Mouse (Mus musculus) ES-Bruce4 (cell line): Measurements from ENCODE around the gene Dock6. TPM values are rescaled to one million over a fixed set of nuclear protein-coding genes. Genes with fewer than 3 reads are reported as not detected.

Experiments used
- H3K27ac ChIP-seq: 2 replicates; pipeline ENCODE4 v1.5.1; 2012; ENCODE audit warnings: low read length, inconsistent platforms; ENCODE audit not compliant: insufficient read depth
- H3K27me3 ChIP-seq: 2 replicates; pipeline ENCODE4 v1.6.1; 2012; ENCODE audit warnings: mild to moderate bottlenecking, low read length, inconsistent platforms; ENCODE audit not compliant: control insufficient read depth, poor library complexity, insufficient read depth, severe bottlenecking
- H3K36me3 ChIP-seq: 2 replicates; pipeline ENCODE4 v1.6.1; 2012; ENCODE audit warnings: inconsistent platforms, mild to moderate bottlenecking, low read length, moderate library complexity; ENCODE audit not compliant: control insufficient read depth, poor library complexity, insufficient read depth, severe bottlenecking
- H3K4me1 ChIP-seq: one replicate; pipeline ENCODE4 v1.8.1; 2011; ENCODE audit warnings: low read length; ENCODE audit not compliant: control insufficient read depth, insufficient read depth
- H3K4me3 ChIP-seq: 2 replicates; pipeline ENCODE4 v1.5.1; 2011; ENCODE audit warnings: low read depth, mild to moderate bottlenecking, low read length
- H3K9ac ChIP-seq: 2 replicates; pipeline ENCODE4 v1.6.1; 2012; ENCODE audit warnings: low read depth, mild to moderate bottlenecking, inconsistent platforms; ENCODE audit not compliant: poor library complexity, severe bottlenecking
- H3K9me3 ChIP-seq: replicated peaks from 2 replicates; pipeline ENCODE4 v1.6.1; 2012; ENCODE audit warnings: mild to moderate bottlenecking, low read length, inconsistent platforms; ENCODE audit not compliant: control insufficient read depth, poor library complexity, insufficient read depth, severe bottlenecking
- CTCF ChIP-seq: IDR thresholded peaks from one replicate; pipeline ENCODE4 v1.8.1; 2011; ENCODE audit warnings: low read depth, low read length
- EP300 ChIP-seq: IDR thresholded peaks from 2 replicates; pipeline ENCODE4 v1.6.1; 2011; ENCODE audit warnings: low read depth, low read length; ENCODE audit not compliant: insufficient read depth
- POLR2A ChIP-seq: IDR thresholded peaks from one replicate; pipeline ENCODE4 v1.8.1; 2011; ENCODE audit warnings: low read length; ENCODE audit not compliant: insufficient read depth
- polyA plus RNA-seq: library from polyadenylated mRNA; stranded (reverse); fragments of >200 nt; gene quantifications from 2 replicates; pipeline ENCODE4 v1.2.4, GENCODE M21; 2011; ENCODE audit warnings: low read depth; ENCODE audit not compliant: missing spikeins, insufficient read depth, insufficient read length

The Dock6 gene
- polyA plus RNA-seq, 1 experiment = 74.9 TPM

- Histone ChIP-seq H3K4me1 (peaks cover 5% of the 10 kb centered on the region), H3K9ac (no peak overlapping the region), H3K4me3 (no peak overlapping the region), H3K27ac (no peak overlapping the region), H3K9me3 (no peaks in the 10 kb centered on the region), H3K27me3 (no peaks in the 10 kb centered on the region), H3K36me3 (peaks cover 24% of the 10 kb centered on the region)
- no peak for TF ChIP-seq POLR2A
- TF ChIP-seq CTCF = no peak
- TF ChIP-seq EP300 = no peak
Observed at GRCm38 (mm10) chr9:21831558-21832240, 20.7 kb downstream of the Dock6 start.

- Histone ChIP-seq H3K4me3 (no peak overlapping the region), H3K9ac (no peak overlapping the region), H3K27me3 (no peaks in the 10 kb centered on the region), H3K9me3 (no peaks in the 10 kb centered on the region), H3K27ac (no peak overlapping the region), H3K36me3 (peaks cover 18% of the 10 kb centered on the region), H3K4me1 (peaks cover 5% of the 10 kb centered on the region)
- no peak for TF ChIP-seq EP300
- TF ChIP-seq CTCF = no peak
- TF ChIP-seq POLR2A = no peak
Observed at GRCm38 (mm10) chr9:21830936-21831335, 21.5 kb downstream of the Dock6 start.

DNA sequence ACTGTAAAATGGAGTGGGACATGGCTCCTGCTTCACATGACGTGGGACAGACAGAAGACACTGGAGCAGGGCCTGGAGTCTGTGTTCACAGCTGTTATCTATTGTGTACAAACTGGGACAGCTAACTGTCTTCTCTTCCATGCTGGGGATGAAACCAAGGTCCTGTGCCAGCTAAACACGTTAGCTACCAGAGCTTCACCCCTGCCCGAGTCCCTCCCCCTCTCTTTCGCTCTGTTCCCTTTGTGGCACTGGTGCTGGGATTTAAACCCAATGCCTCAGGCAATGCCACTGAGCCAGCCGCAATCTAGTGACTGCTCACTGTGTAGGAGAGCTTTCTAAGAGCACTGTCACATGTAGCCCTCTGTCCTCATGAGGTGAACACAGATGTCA is 22.0 kb downstream of the Dock6 start:
- TF ChIP-seq EP300 = no peak
- no peak for TF ChIP-seq CTCF
- no peak for TF ChIP-seq POLR2A
- Histone ChIP-seq H3K9me3 (no peaks in the 10 kb centered on the region), H3K4me3 (no peak overlapping the region), H3K4me1 (peaks cover 2% of the 10 kb centered on the region), H3K9ac (no peak overlapping the region), H3K27me3 (no peaks in the 10 kb centered on the region), H3K27ac (no peak overlapping the region), H3K36me3 (peaks cover 13% of the 10 kb centered on the region)

- H3K4me3 ChIP-seq = no peak overlapping the region
- H3K27me3 ChIP-seq = no peaks in the 10 kb centered on the region
- no peak overlapping the region for H3K27ac ChIP-seq
- no peak overlapping the region for H3K9ac ChIP-seq
- H3K4me1 ChIP-seq = peaks cover 2% of the 10 kb centered on the region
- TF ChIP-seq EP300 = no peak
- TF ChIP-seq CTCF = no peak
- TF ChIP-seq POLR2A = no peak
- H3K36me3 ChIP-seq = peaks cover 12% of the 10 kb centered on the region; the same call in 1 of the 2 replicates
- H3K9me3 ChIP-seq = no peaks in the 10 kb centered on the region
Observed at GRCm38 (mm10) chr9:21829834-21830460, 22.5 kb downstream of the Dock6 start.

GRCm38 (mm10) chr9:21824366-21824765 is 28.1 kb downstream of the Dock6 start:
- no peak overlapping the region for H3K4me3 ChIP-seq
- TF ChIP-seq POLR2A (no peak), CTCF (no peak), EP300 (no peak)
- H3K9me3 ChIP-seq = no peaks in the 10 kb centered on the region
- H3K27ac ChIP-seq = no peak overlapping the region
- H3K27me3 ChIP-seq = no peaks in the 10 kb centered on the region
- peaks cover 2% of the 10 kb centered on the region for H3K4me1 ChIP-seq
- no peak overlapping the region for H3K9ac ChIP-seq
- H3K36me3 ChIP-seq = peaks cover 13% of the 10 kb centered on the region

- Histone ChIP-seq H3K4me1 (peaks cover 2% of the 10 kb centered on the region), H3K4me3 (no peak overlapping the region), H3K36me3 (peaks cover 13% of the 10 kb centered on the region), H3K27ac (no peak overlapping the region), H3K9ac (no peak overlapping the region), H3K9me3 (no peaks in the 10 kb centered on the region), H3K27me3 (no peaks in the 10 kb centered on the region)
- no peak for TF ChIP-seq POLR2A
- TF ChIP-seq EP300 = no peak
- no peak for TF ChIP-seq CTCF
Observed at GRCm38 (mm10) chr9:21823957-21824356, 28.5 kb downstream of the Dock6 start.
